Mouse (Mus musculus) forebrain, postnatal 0 days (tissue): ENCODE measurements around the gene D130043K22Rik. TPM values are rescaled to one million over a fixed set of nuclear protein-coding genes. Genes with fewer than 3 reads are reported as not detected.

Source experiments
- ATAC-seq: fragments of 200-750 bp; cut with Nextera tagmentation; 2 replicates; pipeline ENCODE4 v1.8.0; 2017; ENCODE audit warnings: mild to moderate bottlenecking, moderate library complexity
- DNase-seq: peaks from one replicate; pipeline ENCODE4 v3.0.0-alpha.2; 2015
- H3K27ac ChIP-seq: fragments of 300-500 bp; sonication (generic); 2 replicates; pipeline ENCODE4 v1.5.1; 2014; ENCODE audit warnings: low read depth, mild to moderate bottlenecking, antibody characterized with exemption, low read length, moderate library complexity, mixed read lengths
- H3K27me3 ChIP-seq: fragments of 300-500 bp; sonication (generic); 2 replicates; pipeline ENCODE4 v1.6.1; 2014; ENCODE audit warnings: mild to moderate bottlenecking, low read length, mixed read lengths; ENCODE audit not compliant: insufficient read depth
- H3K36me3 ChIP-seq: fragments of 300-500 bp; sonication (generic); 2 replicates; pipeline ENCODE4 v1.6.1; 2014; ENCODE audit warnings: mild to moderate bottlenecking, moderate library complexity; ENCODE audit not compliant: insufficient read depth
- H3K4me1 ChIP-seq: fragments of 300-500 bp; sonication (generic); 2 replicates; pipeline ENCODE4 v1.6.1; 2014; ENCODE audit warnings: antibody characterized with exemption; ENCODE audit not compliant: insufficient read depth
- H3K4me2 ChIP-seq: fragments of 300-500 bp; sonication (generic); 2 replicates; pipeline ENCODE4 v1.6.1; 2014; ENCODE audit warnings: low read depth, mild to moderate bottlenecking, moderate library complexity
- H3K4me3 ChIP-seq: fragments of 300-500 bp; sonication (generic); 2 replicates; pipeline ENCODE4 v1.5.1; 2014; ENCODE audit warnings: low read depth, low read length, mixed read lengths
- H3K9ac ChIP-seq: fragments of 300-500 bp; sonication (generic); 2 replicates; pipeline ENCODE4 v1.6.1; 2014; ENCODE audit warnings: mild to moderate bottlenecking
- H3K9me3 ChIP-seq: fragments of 300-500 bp; sonication (generic); 2 replicates; pipeline ENCODE4 v1.6.1; 2016; ENCODE audit warnings: low read length
- CTCF ChIP-seq: sonication (generic); IDR thresholded peaks from 2 replicates; pipeline ENCODE4 v1.5.1; 2016; ENCODE audit warnings: antibody characterized with exemption, control low read depth, low read depth
- WGBS: fragments of 180-500 bp; shearing (Covaris S2); extraction: QIAGEN DNeasy Blood & Tissue Kit; methylation state at CpG from one replicate; pipeline ENCODE4 v1.1.7; 2014; 5-methylcytosine and 5-hydroxymethylcytosine counted together
- polyA plus RNA-seq: library from polyadenylated mRNA; unstranded; fragments of >200 nt; fragmentation: Nextera tagmentation; extraction: Ambion mirVana; gene quantifications from 2 replicates; pipeline ENCODE4 v1.2.1, GENCODE M21; 2015
- total RNA-seq: library from RNA; depleted of rRNA; stranded (reverse); fragments of >200 nt; gene quantifications from 2 replicates; pipeline ENCODE4 v1.2.3, GENCODE M21; 2014; rRNA removed

Gene D130043K22Rik
- 10.2 and 13.1 TPM in 2 replicates for total RNA-seq
- polyA plus RNA-seq, result 3.0 and 5.6 TPM in 2 replicates

DNA sequence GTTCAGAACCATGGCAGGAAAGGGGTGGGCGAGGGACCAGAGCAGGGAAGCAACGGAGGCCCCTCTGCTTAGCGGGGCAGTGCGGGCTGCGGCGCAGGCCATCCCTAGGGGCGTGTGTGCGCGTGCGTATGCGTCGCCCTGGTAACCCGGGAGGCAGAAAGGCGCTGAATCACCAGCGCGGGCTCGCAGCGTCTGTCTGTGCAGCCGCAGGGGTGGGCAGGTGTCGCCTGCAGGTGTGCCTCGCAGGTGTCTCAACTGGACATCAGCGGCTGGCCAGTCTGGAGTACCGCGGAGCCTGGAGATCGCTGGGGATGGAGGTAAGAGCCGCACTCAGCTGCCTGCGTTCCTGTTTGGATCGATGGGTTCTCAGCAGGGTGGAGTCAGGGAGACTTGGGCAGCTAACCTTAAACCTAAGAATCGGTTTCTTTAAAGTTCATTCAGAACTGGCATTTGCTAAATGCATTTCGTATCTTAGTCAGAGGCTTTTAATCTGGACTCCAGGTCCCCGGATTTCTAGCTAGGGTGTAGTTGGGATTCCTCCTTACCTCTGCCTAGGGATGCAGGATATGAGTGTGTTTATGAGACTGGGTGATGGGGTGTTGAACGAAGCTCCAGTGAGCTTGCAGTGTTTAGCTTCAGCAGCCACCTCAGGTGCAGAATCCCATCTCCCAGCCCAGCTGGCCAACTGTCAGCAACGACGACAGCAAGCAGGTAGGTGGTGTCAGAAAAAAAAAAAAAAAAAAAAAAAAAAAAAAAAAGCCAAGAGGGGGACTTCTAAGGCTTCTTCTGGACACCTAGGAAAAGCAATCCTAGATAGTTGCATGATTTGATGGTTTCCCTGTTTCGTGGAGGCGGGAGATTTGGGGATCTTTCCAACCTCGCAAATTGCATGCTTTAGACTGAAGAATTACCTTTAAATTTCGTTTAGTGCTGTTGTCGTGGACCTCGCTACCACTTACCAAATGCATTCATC, at the start of gene D130043K22Rik:
Gene D130043K22Rik, plus strand, starts transcription at position 153 of the 973 bp plus-strand sequence.
- Histone ChIP-seq H3K27me3 (no peaks in the 10 kb centered on the region), H3K4me3 (peak within 1 kb of the TSS; percentile 57), H3K27ac (no peak within 1 kb of the TSS), H3K9me3 (no peaks in the 10 kb centered on the region), H3K4me2 (peak within 1 kb of the TSS; percentile 73), H3K4me1 (no peaks in the 10 kb centered on the region), H3K36me3 (peaks cover 5% of the 10 kb centered on the region; the same call in 1 of the 2 replicates), H3K9ac (peak within 1 kb of the TSS; percentile 59)
- ATAC-seq, result peak; percentile 98
- DNase-seq, result peak; percentile 72
- peak; percentile 30 for TF ChIP-seq CTCF
- 6% methylated on average over 40 of the region's 40 CpGs for WGBS

DNA sequence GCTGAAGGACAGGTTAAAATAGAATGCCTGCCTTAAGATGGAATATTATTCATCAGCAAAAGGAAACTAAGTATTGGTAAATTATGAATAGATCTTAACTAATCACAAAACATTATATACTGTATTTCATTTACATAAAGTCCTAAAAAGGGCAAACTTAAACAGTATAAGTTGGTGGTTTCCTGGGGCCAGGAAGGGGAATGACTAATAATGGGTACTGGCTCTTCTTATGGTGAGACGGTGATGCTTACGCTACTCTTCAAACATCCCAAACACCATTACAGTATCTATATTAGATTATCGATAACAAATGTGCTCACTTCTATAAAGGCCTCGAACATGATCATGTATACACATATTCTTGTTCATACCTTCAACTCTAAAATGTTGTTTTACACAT, 46.2 kb upstream of the D130043K22Rik start:
- Histone ChIP-seq H3K27ac (no peak overlapping the region), H3K36me3 (no peaks in the 10 kb centered on the region), H3K4me3 (no peak overlapping the region), H3K9me3 (no peaks in the 10 kb centered on the region), H3K4me2 (no peak overlapping the region), H3K27me3 (no peaks in the 10 kb centered on the region), H3K9ac (no peak overlapping the region), H3K4me1 (peaks cover 8% of the 10 kb centered on the region; the same call in 1 of the 2 replicates)
- no peak for DNase-seq
- ATAC-seq, result no peak
- TF ChIP-seq CTCF, result no peak
- WGBS, result 98% methylated on average over 4 of the region's 4 CpGs

DNA sequence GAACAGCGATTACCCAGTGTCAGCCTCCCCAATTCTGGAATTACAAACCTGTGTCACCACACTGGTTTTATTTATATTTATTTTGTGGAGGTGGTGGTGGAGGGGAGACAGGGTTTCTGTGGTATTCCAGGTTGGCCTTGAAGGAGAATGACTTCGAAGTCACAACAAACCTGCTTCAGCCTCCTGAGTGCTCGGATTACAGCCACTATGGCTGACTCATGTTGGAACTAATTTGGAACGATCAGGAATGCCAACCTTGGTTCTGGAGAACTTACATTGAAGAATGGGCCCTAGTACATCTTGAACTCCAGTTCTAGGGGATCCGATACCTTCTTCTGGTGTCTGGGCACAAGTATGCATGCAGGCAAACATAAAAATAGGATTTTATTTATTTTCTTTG, 45.6 kb upstream of the D130043K22Rik start:
- Histone ChIP-seq H3K27me3 (no peaks in the 10 kb centered on the region), H3K4me3 (peak overlapping the region; percentile 68), H3K9ac (peak overlapping the region; percentile 87; the same call in 1 of the 2 replicates), H3K36me3 (no peaks in the 10 kb centered on the region), H3K4me1 (peaks cover 13% of the 10 kb centered on the region), H3K27ac (no peak overlapping the region), H3K9me3 (no peaks in the 10 kb centered on the region), H3K4me2 (peak overlapping the region; percentile 68)
- WGBS, result 79% methylated on average over 5 of the region's 5 CpGs
- no peak for TF ChIP-seq CTCF
- ATAC-seq (no peak), DNase-seq (no peak)

DNA sequence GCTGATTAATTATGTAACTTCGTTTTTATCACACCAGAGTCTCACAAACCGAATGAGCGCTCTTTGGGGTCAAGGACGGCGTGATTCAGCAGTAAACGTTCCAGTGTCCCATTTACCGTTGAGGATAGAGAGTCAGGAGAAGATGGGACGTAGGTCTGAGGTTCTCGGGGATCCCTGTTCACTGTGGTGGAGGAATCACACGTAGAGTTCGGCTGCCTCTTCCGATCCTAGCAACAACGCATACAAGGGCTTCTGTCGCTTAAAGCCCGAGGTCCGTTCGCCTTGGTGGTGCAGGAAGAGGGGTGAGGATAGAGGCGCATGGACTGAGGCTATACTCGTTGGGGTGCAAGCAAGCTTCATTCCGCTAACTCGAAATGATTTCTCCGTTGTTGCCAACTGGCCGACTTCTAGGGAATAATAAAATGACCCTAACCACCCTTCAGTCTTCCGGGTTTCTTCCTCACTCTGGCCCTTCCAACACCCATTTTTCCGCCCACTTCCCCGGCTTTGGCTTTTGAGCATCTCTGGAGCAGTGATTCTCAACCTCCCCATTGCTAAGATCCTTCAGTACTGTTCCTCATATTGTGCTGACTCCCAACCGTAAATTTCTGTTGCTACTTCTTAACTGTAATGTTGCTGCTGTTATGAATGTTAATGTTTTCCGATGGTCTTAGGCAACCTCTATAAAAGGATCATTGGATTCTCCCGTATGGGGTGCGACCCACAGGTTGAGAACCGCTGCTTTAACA, 44.8 kb upstream of the D130043K22Rik start:
- Histone ChIP-seq H3K9ac (peak overlapping the region; percentile 87), H3K27me3 (no peaks in the 10 kb centered on the region), H3K9me3 (no peaks in the 10 kb centered on the region), H3K4me2 (peak overlapping the region; percentile 68), H3K4me1 (peaks cover 13% of the 10 kb centered on the region), H3K36me3 (no peaks in the 10 kb centered on the region), H3K4me3 (peak overlapping the region; percentile 68), H3K27ac (peak overlapping the region; percentile 98)
- no peak for TF ChIP-seq CTCF
- ATAC-seq (peak; percentile 37), DNase-seq (no peak)
- 1% methylated on average over 31 of the region's 31 CpGs for WGBS

DNA sequence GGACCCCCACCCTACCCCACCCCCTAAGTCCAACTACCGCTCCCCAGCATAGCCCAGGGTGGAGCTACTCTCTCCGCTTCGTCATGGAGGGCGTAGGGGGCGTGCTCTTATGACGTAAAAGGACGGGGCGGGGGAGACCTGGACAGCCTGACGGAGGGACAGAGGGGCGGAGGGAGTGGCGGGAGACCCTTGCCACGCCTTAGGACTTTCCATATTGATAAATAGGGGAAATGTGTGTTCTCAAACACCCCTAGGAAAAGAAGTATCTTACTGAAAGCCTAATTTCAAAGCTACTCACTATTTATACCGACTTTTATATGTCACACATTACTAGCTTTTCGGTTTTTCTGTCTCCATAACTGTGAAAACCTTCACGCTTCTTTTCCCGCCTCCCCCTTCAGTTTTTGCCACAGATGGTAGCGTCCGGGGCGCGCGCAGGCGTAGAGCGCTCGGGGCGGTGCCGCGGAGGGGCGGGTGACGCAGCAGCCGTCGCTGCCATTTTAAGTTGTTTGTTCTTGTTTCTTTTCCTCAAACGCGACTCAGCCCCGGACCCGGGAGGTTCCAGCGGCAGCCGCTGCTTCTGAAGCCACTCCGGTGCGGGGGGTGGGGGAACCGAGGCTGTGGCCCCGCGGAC, 44.1 kb upstream of the D130043K22Rik start:
- peak overlapping the region; percentile 68 for H3K4me3 ChIP-seq
- peak overlapping the region; percentile 68 for H3K4me2 ChIP-seq
- WGBS, result under 1% methylated on average over 42 of the region's 42 CpGs
- 0 out of 2 replicates have a peak, but pooled peaks cover 3% of the 10 kb centered on the region for H3K36me3 ChIP-seq
- peaks cover 13% of the 10 kb centered on the region for H3K4me1 ChIP-seq
- peak overlapping the region; percentile 98 for H3K27ac ChIP-seq
- 0 out of 2 replicates have a peak, but pooled peaks have one; percentile 20 for TF ChIP-seq CTCF
- DNase-seq, result peak; percentile 98
- peak; percentile 94 for ATAC-seq
- H3K27me3 ChIP-seq, result no peaks in the 10 kb centered on the region
- H3K9ac ChIP-seq, result peak overlapping the region; percentile 87
- no peaks in the 10 kb centered on the region for H3K9me3 ChIP-seq

DNA sequence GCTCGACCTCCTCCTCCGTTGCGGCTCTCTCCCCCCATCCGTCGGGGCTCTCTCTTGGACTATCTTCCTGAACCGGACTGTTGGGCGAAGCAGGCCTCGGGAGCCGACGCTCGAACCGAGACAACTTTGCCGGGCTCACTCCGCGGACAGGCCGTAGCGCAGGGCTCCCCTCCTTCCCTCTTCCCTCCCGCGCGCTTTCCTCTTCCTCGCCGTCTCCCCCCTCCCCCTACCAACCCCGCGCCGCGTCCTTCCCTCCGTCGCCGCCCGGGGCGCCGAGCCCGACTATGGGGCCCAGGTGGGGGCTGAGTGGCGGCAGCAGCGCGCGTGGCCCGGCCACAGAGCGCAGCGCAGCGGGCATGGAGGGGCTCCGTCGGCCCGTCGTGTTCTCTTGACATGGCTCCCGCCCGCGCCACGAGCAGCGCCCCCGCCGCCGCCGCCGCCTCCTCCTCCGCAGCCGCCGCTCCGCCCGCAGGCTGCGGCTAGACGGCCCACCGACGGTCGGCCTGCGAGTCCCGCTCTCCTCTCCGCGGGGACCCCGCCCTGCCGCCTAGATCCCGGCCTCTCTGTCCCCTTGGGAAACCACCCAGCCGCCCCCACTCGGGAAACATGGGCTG, 43.5 kb upstream of the D130043K22Rik start, which contains the start of gene BC005537:
Gene BC005537, plus strand, starts transcription at position 350 of the 614 bp plus-strand sequence.
- TF ChIP-seq CTCF, result peak; percentile 58
- DNase-seq, result peak; percentile 73
- 4% methylated on average over 72 of the region's 74 CpGs for WGBS

More for the DNA sequence above, 43.5 kb upstream of the D130043K22Rik start, which contains the start of gene BC005537:
- Histone ChIP-seq H3K4me2 (peak within 1 kb of the TSS; percentile 68), H3K4me1 (peaks cover 13% of the 10 kb centered on the region), H3K27ac (peak within 1 kb of the TSS; percentile 98), H3K36me3 (0 out of 2 replicates have a peak, but pooled peaks cover 3% of the 10 kb centered on the region), H3K27me3 (no peaks in the 10 kb centered on the region), H3K9ac (peak within 1 kb of the TSS; percentile 87), H3K4me3 (peak within 1 kb of the TSS; percentile 68), H3K9me3 (no peaks in the 10 kb centered on the region)
- ATAC-seq, result peak; percentile 72
